Mouse (Mus musculus) kidney, postnatal 14 days (tissue): ENCODE results near the gene Ifi35.
"Not testable (repeated sequence)": the region's sequence is repeated elsewhere in the genome, so short reads cannot be mapped to it uniquely, and the experiment has no call there.

Experiments used
- DNase-seq: peaks from one replicate; pipeline ENCODE4 v3.0.0; 2022; ENCODE audit warnings: mixed read lengths

The Ifi35 gene

DNA sequence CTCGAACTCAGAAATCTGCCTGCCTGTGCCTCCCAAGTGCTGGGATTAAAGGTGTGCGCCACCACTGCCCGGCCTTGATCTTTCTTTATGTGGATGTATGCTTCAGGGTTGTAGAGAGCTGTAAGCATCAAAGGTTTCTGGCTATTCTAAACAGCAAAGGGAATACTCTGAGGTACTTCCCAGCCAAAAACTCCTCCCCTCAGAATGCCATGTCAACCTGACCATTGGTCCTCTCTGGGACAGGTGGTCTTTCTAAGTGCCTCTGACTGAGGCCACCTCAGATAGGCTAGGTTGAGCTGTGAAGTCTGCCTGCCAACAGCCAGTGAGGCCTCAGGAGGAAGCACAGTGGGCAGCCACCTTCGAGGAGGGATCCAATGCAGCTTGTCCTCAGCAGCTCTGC is 692 bp downstream of the Ifi35 start:
- DNase-seq = no peak

DNA sequence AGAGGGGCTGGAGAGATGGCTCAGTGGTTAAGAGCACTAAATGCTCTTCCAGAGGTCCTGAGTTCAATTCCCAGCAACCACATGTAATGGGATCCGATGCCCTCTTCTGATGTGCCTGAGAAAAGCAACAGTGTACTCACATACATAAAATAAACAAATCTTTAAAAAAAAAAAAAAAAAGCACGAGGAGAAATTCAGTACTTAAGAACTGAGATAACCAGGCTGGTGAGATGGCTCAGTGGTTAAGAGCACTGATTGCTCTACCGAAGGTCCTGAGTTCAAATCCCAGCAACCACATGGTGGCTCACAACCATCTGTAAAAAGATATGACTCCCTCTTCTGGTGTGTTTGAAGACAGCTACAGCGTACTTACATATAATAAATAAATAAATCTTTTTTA is 1.4 kb downstream of the Ifi35 start:
- DNase-seq = not testable (repeated sequence)

- DNase-seq = no peak
Observed at GRCm38 (mm10) chr11:101450394-101450793, 2.2 kb downstream of the Ifi35 start.

DNA sequence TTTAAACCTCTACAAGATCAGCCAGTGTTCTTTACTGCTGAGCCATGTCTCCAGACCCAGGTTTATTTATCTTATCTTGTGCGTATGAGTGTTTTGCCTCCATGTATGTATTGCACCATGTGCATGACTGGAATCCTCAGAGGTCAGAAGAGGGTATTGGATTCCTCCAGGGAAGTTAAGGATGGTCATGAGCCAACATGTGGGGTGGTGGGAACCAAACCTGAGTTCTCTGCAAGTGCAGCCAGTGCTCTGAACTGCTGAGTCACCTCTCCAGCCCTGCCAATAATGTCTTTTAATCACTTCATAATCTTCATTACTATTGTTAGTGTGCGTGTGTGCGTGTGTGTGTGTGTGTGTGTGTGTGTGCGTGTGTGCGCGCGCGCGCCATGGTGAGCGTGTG is 3.3 kb downstream of the Ifi35 start:
- DNase-seq = no peak

DNA sequence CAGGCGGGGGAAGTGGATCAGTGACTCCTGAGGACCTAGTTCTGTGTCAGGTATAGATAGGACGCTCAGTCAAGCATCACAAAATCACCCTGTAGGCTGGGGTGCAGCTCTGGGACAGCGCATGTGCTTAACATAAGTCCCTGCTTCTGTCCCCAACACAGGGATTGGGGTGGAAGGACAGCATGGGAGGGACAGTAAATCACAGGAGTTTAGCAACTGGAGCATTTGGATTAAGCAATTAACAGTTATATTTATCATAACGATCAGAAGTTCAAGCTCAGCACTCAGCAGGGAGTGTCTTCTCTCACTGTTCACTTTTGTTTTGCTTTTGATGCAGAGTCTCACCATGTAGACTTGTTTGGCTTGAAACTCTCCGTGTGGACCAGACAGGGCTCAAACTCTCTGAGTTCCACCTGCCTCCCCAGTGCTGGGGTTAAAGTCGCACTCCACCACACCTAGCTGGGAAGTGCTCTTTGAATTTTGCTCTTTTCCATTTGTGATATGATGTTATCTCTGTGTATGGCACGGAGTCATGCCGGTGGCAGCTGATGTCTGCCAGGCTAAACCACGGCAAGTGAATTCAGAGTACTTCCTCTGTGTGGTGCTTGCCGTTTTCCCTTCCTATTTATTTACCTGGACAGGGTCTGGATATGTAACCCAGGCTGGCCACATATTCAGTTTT is 4.0 kb downstream of the Ifi35 start:
- DNase-seq = no peak

DNA sequence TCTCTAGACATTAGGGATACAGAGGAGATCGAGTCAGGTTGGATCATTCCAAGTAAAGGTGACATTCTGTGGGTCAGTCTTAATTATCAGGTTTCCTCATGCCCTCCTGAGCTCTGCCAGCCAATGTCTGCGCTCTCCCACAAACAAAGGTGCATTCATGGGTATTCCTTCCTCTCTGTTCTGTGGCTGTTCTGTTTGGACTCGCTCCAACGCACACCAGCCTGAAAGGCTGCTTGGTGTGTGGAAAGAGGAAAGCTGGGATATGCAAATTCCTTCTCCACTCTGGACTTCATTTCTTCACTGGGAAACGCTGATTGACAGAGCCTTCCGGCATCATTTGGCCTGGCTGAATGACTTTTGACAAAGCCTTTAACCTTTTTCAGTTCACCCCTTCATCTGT is 6.5 kb downstream of the Ifi35 start:
- DNase-seq = peak; percentile 27

- DNase-seq = no peak
Observed at GRCm38 (mm10) chr11:101455627-101456026, 7.4 kb downstream of the Ifi35 start.

DNA sequence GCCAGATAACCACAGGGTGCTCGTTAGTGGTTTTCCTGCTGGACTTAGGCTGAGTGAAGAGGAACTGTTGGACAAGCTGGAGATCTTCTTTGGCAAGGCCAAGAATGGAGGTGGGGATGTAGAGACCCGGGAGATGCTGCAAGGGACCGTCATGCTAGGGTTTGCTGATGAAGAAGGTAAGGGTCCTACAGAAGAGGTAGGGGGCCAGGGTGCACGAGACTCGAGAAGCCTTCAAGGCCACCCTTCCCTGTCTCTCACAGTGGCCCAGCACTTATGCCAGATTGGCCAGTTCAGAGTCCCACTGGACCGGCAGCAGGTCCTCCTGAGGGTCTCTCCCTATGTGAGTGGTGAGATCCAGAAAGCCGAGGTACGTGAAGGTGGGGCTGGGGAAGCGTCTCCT is 9.4 kb downstream of the Ifi35 start:
- DNase-seq = no peak

- DNase-seq = no peak
Observed at GRCm38 (mm10) chr11:101458217-101458616, 10.0 kb downstream of the Ifi35 start.

- peak; percentile 68 for DNase-seq
Observed at GRCm38 (mm10) chr11:101459716-101460115, 11.5 kb downstream of the Ifi35 start.

GRCm38 (mm10) chr11:101460321-101460720 is 12.1 kb downstream of the Ifi35 start:
- DNase-seq = no peak

DNA sequence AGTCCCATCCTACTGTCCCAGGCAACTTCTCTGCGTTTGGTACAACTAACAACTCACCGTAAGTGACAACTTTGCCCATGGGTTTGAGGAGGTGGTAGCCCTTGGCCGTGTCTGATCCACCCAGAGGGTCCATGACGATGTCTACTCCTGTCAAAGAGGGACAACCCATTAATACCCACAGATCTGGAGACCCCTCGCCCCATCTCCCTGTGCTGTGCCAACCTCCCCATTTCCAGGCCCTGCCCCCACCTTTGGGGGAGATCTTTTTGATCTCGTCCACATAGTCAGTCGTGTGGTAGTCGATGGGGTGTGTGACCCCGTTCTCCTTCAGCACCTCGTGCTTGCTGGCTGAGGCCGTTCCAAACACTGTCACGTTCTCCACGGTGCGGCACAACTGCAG is 13.9 kb downstream of the Ifi35 start:
- DNase-seq = no peak

DNA sequence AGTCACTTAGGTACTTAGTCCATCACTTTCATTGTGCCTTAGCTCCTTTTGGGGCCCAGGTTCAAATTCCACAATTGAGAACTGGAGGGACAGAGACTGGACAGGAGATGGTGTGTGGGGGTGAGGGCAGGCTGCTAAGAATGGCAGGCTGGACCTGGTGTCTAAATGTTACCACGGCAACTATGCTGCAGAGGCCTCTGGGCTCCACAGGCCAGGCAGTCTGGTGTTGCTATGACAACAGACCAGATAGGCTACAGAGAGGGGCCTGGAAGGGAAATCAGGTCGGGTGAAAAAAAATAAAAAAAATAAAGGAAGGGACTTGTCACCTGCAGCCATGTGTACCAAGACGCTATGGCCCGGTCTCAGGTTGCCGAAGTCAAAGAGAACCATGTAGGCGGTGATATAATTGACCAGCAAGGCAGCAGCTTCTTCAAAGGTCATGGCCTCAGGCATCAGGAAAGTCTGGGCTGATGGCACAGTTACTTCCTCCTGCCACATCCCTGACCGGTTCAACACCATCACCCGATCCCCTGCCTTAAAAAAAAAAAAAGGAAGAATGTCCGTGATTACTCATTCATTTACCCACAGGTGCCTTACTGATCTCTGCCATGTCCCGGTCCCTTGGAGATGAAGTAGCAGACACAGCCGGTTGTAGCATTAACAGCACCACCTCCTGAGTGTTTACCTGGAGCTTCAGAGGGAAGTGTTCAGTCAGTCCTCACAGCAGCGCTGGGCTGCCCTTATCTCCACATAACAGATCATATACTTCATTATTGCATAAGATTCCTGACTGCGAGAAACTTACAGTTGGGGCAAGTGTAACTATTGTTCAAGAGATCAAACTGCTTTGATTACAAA is 14.6 kb downstream of the Ifi35 start:
- DNase-seq = no peak

- DNase-seq = peak; percentile 51
Observed at GRCm38 (mm10) chr11:101464211-101465100, 16.2 kb downstream of the Ifi35 start, which contains the start of gene Rnd2. TSS of gene Rnd2 (plus strand) at chr11:101464999.

- peak; percentile 70 for DNase-seq
Observed at GRCm38 (mm10) chr11:101465101-101465868, 17.1 kb downstream of the Ifi35 start.

- DNase-seq = peak; percentile 84
Observed at GRCm38 (mm10) chr11:101465869-101466551, 17.8 kb downstream of the Ifi35 start, which contains the start of gene Vat1. TSS of gene Vat1 (minus strand) at chr11:101466230.

GRCm38 (mm10) chr11:101466552-101466950 is 18.3 kb downstream of the Ifi35 start:
- DNase-seq = not testable (repeated sequence)

- peak; percentile 83 for DNase-seq
Observed at GRCm38 (mm10) chr11:101467477-101468262, 19.5 kb downstream of the Ifi35 start.

- no peak for DNase-seq
Observed at GRCm38 (mm10) chr11:101468263-101468688, 20.1 kb downstream of the Ifi35 start.

DNA sequence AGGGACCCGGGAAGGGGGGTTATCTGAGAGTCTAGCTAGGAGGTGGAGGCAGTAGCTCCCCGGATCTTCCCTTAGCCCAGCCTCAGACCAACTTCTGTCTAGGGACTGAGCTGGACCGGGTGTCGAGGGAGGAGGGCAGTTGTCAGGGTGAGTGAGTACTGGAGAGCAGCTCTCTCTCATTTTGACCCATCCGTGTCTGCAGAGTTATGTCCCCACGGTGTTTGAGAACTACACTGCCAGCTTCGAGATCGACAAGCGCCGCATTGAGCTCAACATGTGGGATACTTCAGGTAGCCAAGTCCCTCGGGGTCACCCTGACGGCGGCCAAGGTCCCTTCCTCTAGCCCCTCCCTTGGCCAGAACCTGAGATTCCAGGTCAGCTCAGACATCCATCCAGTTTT is 20.5 kb downstream of the Ifi35 start:
- DNase-seq = peak; percentile 9

GRCm38 (mm10) chr11:101469155-101469554 is 20.9 kb downstream of the Ifi35 start:
- no peak for DNase-seq
